Mouse (Mus musculus) right cerebral cortex, postnatal 25 days (tissue): ENCODE results near the gene Dus1l.
"Not testable (repeated sequence)": the region's sequence is repeated elsewhere in the genome, so short reads cannot be mapped to it uniquely, and the experiment has no call there.

Experiments used
- DNase-seq: peaks from one replicate; pipeline ENCODE4 v3.0.0; 2022

Dus1l gene

DNA sequence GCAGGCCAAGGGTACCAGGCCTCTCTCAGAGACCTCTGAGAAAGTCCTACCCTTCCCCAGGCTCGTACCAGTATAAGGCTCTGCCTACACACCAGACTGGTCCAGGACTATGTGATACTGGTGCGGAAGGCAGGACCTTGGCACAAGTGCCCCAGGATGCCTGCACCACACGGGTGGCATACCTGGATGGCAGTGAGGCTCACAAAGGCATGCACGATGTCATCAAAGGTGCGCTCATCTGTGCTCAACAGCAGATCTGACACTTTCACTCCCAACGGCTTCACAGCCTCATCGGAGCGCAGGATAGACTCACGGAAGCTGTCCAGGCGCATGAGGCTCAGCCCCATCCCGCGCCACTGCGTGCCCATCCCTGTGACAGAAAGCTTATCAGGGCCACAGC, 22.0 kb upstream of the Dus1l start:
- DNase-seq, result no peak

DNA sequence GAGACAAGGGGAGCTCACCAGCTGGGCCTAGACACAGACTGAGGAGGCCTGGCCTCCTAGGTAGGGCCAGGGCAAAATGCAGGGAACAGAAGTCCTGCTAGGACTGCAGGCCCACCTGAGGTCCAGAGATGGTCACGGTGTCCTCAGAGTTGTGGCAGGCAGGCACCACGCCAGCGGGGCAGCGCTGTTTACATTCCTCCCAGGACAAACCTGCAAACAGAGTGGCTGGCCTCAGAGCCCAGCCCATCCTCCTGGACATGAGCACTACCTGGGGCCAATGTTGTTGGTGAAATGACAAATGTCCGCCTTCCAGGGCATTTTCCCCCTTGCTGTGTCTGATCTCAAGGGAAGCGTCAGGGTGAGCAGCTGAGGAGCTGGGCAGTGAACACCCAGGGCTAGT, 21.2 kb upstream of the Dus1l start:
- no peak for DNase-seq

DNA sequence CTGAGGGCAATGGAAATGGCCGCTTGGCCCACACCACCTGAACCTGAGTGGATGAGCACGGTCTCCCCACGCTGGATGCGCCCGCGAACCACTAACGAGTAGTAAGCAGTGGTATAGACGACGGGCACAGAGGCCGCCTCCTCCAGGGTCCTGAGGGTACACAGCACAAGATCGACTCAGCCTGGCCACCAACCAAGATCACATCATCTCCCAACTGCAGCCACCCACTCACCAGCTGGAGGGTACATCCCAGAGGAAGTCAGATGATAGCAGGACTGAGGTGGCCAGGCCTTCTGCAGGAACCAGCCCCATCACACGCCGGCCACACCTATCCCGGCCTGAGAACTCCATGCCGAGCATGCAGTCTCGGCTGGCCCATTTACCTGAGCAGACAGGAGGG, 15.9 kb upstream of the Dus1l start:
- DNase-seq, result no peak

GRCm38 (mm10) chr11:120808010-120808409, 11.8 kb upstream of the Dus1l start:
- no peak for DNase-seq

DNA sequence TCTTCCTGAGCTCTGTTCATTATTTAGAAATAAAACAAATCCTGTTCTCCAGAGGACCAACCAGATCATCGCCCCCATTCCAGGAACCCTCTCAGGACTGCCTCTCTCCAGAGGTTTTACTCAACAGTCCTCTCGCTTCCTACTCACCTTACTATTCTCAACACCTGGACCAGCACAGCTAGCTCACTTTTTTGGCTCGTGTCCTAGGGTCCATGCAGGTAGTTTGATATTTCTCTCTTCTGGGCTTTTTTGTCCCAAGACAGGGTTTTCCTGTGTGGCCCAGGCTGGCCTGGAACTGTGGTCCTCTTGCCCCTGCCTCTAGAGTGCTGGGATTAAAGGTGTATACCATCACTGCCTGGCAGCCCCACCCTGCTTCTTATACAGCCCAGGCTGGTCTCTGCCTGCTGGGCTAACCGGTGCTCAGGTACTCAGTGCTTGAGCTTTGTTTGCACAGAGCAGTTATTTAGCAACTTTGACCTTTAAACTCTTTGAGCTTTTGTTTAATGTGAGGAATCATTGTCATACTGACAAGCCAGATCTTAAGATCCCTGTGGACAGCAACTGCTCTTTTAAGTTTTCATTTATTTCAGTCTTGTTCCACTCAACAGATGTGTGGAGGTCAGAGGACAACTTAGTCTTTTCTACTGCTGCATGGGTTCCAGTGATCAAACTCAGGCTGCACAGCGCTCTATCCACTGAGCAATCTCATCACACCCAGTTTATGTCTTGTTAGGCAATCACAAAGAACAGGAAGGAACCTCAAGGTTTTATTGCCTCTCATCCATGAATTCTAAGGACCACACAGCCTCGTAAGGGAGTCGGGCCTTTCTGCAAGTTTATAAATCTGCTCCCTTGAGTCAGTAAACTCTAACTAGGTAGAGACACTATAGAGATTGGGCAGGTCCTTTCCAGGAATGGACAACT, 9.4 kb upstream of the Dus1l start:
- DNase-seq, result no peak

GRCm38 (mm10) chr11:120804769-120805168, 8.6 kb upstream of the Dus1l start:
- no peak for DNase-seq

GRCm38 (mm10) chr11:120804274-120804673, 8.1 kb upstream of the Dus1l start:
- no peak for DNase-seq

GRCm38 (mm10) chr11:120800061-120800904, 4.1 kb upstream of the Dus1l start:
- DNase-seq, result peak; percentile 76

DNA sequence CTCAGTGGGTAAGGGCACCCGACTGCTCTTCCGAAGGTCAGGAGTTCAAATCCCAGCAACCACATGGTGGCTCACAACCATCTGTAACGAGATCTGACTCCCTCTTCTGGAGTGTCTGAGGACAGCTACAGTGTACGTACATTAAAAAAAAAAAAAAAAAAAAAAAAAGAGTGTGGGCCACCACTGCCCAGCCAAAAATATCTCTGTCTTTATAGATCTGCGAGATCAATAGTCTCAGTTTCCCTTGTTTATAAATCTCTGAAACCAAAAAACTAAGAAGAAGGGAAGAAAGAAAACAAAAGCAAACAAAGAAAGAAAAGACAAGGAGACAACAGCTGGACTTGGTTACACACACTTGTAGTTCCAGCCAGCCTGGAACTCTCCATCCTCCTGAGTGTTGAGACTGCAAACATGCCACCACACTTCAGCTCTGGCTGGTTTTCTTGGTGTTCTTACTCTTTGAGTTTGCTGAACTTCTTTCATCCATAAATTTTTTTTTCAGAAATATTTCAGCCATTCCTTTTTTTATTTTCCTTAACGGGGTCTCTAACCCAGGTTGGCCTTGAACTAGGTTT, 3.2 kb upstream of the Dus1l start:
- DNase-seq, result no peak

DNA sequence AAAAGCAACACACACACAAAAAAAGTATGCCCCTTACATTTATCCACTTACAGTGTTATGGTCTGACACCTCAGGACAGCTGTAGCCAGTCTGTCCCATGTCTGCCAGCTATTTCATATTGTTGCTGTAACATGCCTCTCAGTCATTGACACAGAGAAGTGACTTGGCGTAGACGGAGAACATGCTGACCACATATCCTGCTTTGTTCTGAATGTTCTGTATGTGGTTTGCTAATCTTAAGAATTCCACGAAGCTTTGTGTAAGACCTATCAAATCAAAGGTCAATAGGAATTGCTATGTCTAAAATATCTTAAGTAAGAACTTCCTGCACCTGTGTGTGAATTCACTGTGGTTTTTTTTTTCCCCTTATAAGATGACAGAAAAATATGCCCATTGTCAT, 2.0 kb upstream of the Dus1l start:
- no peak for DNase-seq

GRCm38 (mm10) chr11:120796614-120796946, 377 bp upstream of the Dus1l start:
- no peak for DNase-seq

GRCm38 (mm10) chr11:120792652-120793051, 3.6 kb downstream of the Dus1l start:
- DNase-seq, result no peak

- DNase-seq, result no peak
Observed at GRCm38 (mm10) chr11:120789810-120790209, 6.4 kb downstream of the Dus1l start.

DNA sequence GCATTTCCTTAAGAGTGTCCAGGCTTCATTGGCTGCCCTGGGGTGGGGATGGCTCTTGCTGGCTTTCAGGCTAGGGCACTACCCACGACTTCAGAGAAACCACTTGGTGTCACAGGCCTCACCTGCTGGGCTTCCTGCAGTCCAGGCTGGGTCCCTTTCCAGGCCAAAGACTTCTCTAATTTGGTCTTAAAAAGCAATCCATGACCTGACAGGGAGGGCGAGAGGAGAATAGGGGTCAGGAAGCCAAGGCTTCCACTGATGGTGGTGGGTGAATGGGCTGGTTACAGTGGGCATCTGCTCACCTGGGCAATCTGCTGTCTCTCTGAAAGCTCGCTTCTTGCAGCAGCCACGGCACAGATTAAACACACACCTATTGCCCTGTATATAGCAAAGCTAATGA, 6.8 kb downstream of the Dus1l start:
- no peak for DNase-seq

DNA sequence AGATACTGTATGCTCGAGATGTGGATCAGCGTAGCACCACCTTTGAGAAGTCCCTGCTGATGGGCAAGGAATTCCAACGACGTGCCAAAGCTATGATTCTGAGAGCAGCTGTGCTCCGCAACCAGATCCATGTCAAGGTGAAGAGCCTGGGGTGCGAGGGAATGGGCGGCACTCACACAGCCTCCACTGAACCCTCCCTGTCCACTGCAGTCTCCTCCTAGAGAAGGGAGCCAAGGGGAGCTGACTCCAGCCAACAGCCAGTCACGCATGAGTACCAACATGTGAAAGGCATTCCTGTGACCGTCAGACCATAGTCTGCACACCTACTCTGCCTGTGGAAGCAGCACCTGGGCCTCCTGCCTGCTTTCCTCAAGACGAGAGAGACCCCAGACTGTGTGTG, 7.7 kb downstream of the Dus1l start:
- DNase-seq, result not testable (repeated sequence)

DNA sequence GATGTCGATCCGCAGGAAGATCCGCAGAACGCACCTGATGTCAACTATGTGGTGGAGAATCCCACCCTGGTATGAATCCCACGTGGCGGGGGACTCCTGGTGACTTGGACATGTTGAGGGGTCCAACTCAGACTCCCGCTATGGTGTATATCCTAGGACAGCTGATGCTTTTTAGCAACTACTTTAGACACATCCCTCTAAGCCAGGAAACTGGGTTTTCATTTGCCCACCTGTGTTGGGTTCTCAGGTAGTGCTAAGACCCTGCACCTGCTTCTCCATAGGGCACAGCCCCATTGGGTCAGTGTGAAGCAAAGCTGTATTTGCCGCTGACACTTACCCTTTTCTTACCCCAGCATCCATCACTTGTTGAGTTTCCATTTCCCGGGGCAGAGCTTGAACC, 11.1 kb downstream of the Dus1l start:
- DNase-seq, result no peak

DNA sequence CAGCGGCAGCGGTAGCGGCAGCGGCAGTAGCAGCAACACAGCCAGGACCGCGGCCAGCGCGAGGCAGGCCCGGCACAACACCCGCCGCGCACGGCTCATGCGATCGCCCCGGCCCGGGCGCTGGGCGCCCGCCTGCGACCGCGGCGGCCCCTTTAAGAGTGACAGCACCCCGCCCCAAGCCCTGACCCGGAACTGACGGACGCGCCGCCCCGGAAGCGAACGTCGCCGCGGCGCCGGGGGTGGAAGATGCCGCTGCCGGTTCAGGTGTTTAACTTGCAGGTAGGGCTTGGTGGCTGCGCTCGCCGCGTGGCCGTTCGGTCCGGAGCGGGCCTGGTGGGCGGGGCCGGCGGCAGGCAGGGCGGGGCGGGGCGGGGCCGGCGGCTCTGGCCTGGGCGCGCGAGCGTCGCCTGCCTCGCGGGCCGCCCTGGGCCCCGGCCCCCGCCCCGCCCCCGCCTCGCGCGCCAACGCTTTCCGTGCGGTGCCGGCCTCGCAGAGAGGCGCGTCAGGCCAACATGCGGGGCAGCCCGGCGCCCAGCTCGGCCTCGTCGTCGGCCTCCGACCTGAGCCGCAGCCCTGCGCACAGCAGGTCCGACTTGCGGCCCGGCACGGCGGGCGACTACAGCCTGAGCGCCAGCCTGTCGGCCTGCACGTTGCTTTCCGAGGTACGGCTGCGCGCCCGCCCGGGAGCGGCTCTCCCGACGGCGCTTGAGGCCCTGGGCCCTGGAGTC, 12.0 kb downstream of the Dus1l start, which contains the start of the genes Rfng and Gps1:
Rfng (minus strand) TSS at position 144 of the 728 bp plus-strand sequence.
Gps1 (plus strand) TSS at position 209 of the 728 bp plus-strand sequence.
- DNase-seq, result peak; percentile 85

DNA sequence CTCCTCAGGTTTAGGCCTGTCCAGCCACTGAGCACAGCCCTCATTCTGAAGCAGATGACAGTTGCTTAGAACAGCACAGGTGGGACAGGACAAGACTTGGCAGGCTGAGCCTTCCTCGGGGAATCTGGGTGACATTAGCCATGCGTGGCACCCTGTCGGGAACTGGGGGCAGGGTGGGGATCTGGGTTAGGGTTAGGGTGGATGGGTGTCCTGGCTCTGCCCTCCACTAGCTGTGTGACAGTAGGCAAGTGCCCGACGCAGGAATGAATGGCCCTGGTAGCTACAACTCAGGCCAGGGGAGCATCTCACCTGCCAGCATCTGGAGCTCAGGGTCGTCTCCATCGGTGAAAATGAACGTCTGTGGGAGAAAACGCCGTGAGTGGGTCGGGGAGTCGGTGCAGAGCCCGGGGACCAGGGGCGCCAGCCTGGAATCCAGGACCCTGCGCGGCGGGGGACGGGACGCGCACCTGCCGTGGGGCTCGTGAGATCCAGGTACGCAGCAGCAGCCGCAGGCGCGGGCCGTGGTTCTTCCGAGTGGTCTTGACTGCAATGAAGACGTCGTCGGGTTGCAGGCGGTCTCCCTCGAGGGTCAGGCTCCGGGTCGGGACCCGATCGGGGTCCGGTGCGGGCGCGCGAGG, 12.7 kb downstream of the Dus1l start:
- no peak for DNase-seq

DNA sequence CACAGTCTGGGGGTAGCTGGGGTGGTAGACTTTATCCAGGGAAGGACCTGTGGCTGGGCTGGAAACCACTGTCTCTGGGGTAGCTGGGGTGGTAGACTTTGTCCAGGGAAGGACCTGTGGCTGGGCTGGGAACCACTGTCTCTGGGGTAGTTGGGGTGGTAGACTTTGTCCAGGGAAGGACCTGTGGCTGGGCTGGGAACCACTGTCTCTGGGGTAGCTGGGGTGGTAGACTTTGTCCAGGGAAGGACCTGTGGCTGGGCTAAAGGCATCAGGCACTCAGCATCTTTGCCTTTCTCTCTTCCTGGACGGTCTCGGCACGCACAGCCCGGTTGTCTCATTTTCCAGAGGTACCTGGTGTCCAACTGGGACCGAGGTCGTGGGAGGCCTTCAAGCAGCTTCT, 14.8 kb downstream of the Dus1l start:
- not testable (repeated sequence) for DNase-seq

GRCm38 (mm10) chr11:120779876-120780275, 16.3 kb downstream of the Dus1l start:
- no peak for DNase-seq

GRCm38 (mm10) chr11:120777123-120777522, 19.1 kb downstream of the Dus1l start:
- DNase-seq, result no peak

- DNase-seq, result peak; percentile 90
Observed at GRCm38 (mm10) chr11:120775774-120776469, 20.3 kb downstream of the Dus1l start.
